In genomic region chr10:81563481-81563880, GRCm38 (mm10) we compare ENCODE assay signal across 9 mouse cellular contexts. TPM values are rescaled to one million over a fixed set of nuclear protein-coding genes. Genes with fewer than 3 reads are reported as not detected.
DNase-seq lines count a peak whose midpoint lies in the region; ATAC-seq and TF ChIP-seq lines count a peak whose summit lies in the region.
"Had no signal": no experiment of that assay in that cellular context is flagged by ENCODE, and none has a peak within 500 bp of the region (broad histone marks: within the 10 kb centered on the region; RNA-seq: fewer than 3 reads in every experiment).

No protein-coding gene starts in this region.

- H3K4me3 ChIP-seq in kidney, embryonic 14.5 days (ENCODE audit: low read length) = no peak overlapping the region; the same call in 1 of the 2 replicates
- H3K4me3 ChIP-seq in heart, embryonic 15.5 days = peak overlapping the region; percentile 41
- no peak overlapping the region for H3K4me3 ChIP-seq in liver, embryonic 16.5 days (ENCODE audit: low read depth, low read length)

- peak overlapping the region; percentile 31; the same call in 1 of the 2 replicates for H3K27ac ChIP-seq in kidney, embryonic 14.5 days (ENCODE audit: low read depth, low read length)
- peak overlapping the region; percentile 79 for H3K27ac ChIP-seq in heart, embryonic 15.5 days
- no peak overlapping the region for H3K27ac ChIP-seq in liver, embryonic 16.5 days (ENCODE audit: low read length)

- TF ChIP-seq CTCF in Patski (IDR thresholded peaks at IDR 0.05) = no peak

- H3K27me3 ChIP-seq in kidney, embryonic 14.5 days (ENCODE audit: control insufficient read depth, insufficient read depth, low read length) = no peaks in the 10 kb centered on the region
- no peaks in the 10 kb centered on the region for H3K27me3 ChIP-seq in Patski
- H3K27me3 ChIP-seq in heart, embryonic 15.5 days = no peaks in the 10 kb centered on the region
- H3K27me3 ChIP-seq in liver, embryonic 16.5 days (ENCODE audit: control insufficient read depth, insufficient read depth, low read depth, low read length) = no peaks in the 10 kb centered on the region

- DNase-seq in kidney, postnatal 10 days = no peak
- peak; percentile 27 for DNase-seq in Patski (ENCODE audit: low read depth, low spot score)
- no peak for DNase-seq in B cell, adult 2 months
- DNase-seq in cerebellum, adult 11-12 months = no peak
- no peak for DNase-seq in left cerebral cortex, adult 18-20 months (ENCODE audit: low spot score in 2 of 2)

- POLR2A ChIA-PET in Patski (lab: Charles Lee) = interaction anchor here (0.6 to 1.6 kb wide), 4 partner anchors 9 to 68 kb away, joined by 3 to 4 read pairs (median 3); partner anchors contain the start of gene Ncln

- CTCF ChIA-PET in Patski (lab: Charles Lee) = interaction anchor here (1.1 to 5.7 kb wide), 4 partner anchors 10 to 42 kb away, joined by 3 to 48 read pairs (median 5); partner anchors contain the start of genes BC025920 and Tle2

- no peaks in the 10 kb centered on the region for H3K9me3 ChIP-seq in kidney, embryonic 14.5 days (ENCODE audit: control insufficient read depth, low read length)
- H3K9me3 ChIP-seq in heart, embryonic 15.5 days (replicated peaks) = no peaks in the 10 kb centered on the region
- no peaks in the 10 kb centered on the region for H3K9me3 ChIP-seq in liver, embryonic 16.5 days (replicated peaks; ENCODE audit: control insufficient read depth, low read length)

- in situ Hi-C loops in Patski (cut with MboI; ENCODE audit: low pct_unique_long_range_greater_than_20kb) = no loop called here

- 37% methylated on average over 6 of the region's 6 CpGs for WGBS in kidney, embryonic 14.5 days
- 45% methylated on average over 6 of the region's 6 CpGs for WGBS in heart, embryonic 15.5 days
- 30% methylated on average over 6 of the region's 6 CpGs for WGBS in liver, embryonic 16.5 days (ENCODE audit: insufficient replicate concordance)

- H3K36me3 ChIP-seq in kidney, embryonic 14.5 days (ENCODE audit: control insufficient read depth, insufficient read depth, low read length) = peaks cover 41% of the 10 kb centered on the region
- peaks cover 40% of the 10 kb centered on the region for H3K36me3 ChIP-seq in heart, embryonic 15.5 days
- H3K36me3 ChIP-seq in liver, embryonic 16.5 days (ENCODE audit: control insufficient read depth, insufficient read depth) = peaks cover 10% of the 10 kb centered on the region

- peaks cover 50% of the 10 kb centered on the region for H3K4me1 ChIP-seq in kidney, embryonic 14.5 days (ENCODE audit: control insufficient read depth, insufficient read depth, low read length)
- H3K4me1 ChIP-seq in heart, embryonic 15.5 days (replicated peaks) = peaks cover 64% of the 10 kb centered on the region
- H3K4me1 ChIP-seq in liver, embryonic 16.5 days (ENCODE audit: control insufficient read depth, low read depth, low read length) = peaks cover 50% of the 10 kb centered on the region

- H3K4me2 ChIP-seq in kidney, embryonic 14.5 days (replicated peaks; ENCODE audit: low read depth, low read length) = peak overlapping the region; percentile 47
- peak overlapping the region; percentile 59 for H3K4me2 ChIP-seq in heart, embryonic 15.5 days
- H3K4me2 ChIP-seq in liver, embryonic 16.5 days (ENCODE audit: low read depth, low read length) = no peak overlapping the region

- no peak for ATAC-seq in kidney, embryonic 14.5 days (ENCODE audit: low FRiP score, low TSS enrichment)
- peak; percentile 48 for ATAC-seq in Patski
- no peak for ATAC-seq in heart, embryonic 15.5 days (replicated peaks; ENCODE audit: insufficient number of reproducible peaks, insufficient read depth, low FRiP score, low read depth)
- ATAC-seq in liver, embryonic 16.5 days (ENCODE audit: low read depth) = no peak

- H3K9ac ChIP-seq in kidney, embryonic 14.5 days (ENCODE audit: low read depth, low read length) = peak overlapping the region; percentile 20; the same call in 1 of the 2 replicates
- peak overlapping the region; percentile 58 for H3K9ac ChIP-seq in heart, embryonic 15.5 days
- H3K9ac ChIP-seq in liver, embryonic 16.5 days (ENCODE audit: low read depth, low read length) = peak overlapping the region; percentile 46; the same call in 1 of the 2 replicates

RNA-seq across cellular contexts. Expression of gene Aes, which starts 4.2 kb away (rescaled TPM):
- polyA plus RNA-seq in kidney, embryonic 14.5 days (2014; fragmentation: Nextera tagmentation; extraction: Ambion mirVana) = 408 and 609 TPM in 2 replicates
- polyA plus RNA-seq in Patski (2021) = 1,239 TPM
- polyA plus RNA-seq in heart, embryonic 15.5 days (2015; fragmentation: Nextera tagmentation; extraction: Ambion mirVana) = 650 and 761 TPM in 2 replicates
- polyA plus RNA-seq in liver, embryonic 16.5 days (2015; fragmentation: Nextera tagmentation; extraction: Ambion mirVana) = 131 and 141 TPM in 2 replicates
- total RNA-seq in left cerebral cortex, adult 18-20 months (2021) = 100 to 1,000 TPM; 700 to 737 TPM

RNA-seq across cellular contexts. Expression of gene Tle2, which starts 10.9 kb away (rescaled TPM):
- 29.3 and 30.4 TPM in 2 replicates for polyA plus RNA-seq in kidney, embryonic 14.5 days (2014; fragmentation: Nextera tagmentation; extraction: Ambion mirVana)
- 46.4 TPM for polyA plus RNA-seq in Patski (2021)
- 23.6 and 29.3 TPM in 2 replicates for polyA plus RNA-seq in heart, embryonic 15.5 days (2015; fragmentation: Nextera tagmentation; extraction: Ambion mirVana)
- polyA plus RNA-seq in liver, embryonic 16.5 days (2015; fragmentation: Nextera tagmentation; extraction: Ambion mirVana) = 1.8 and 2.7 TPM in 2 replicates
- total RNA-seq in left cerebral cortex, adult 18-20 months (2021) = 10 to 100 TPM; 41.3 to 42.4 TPM

RNA-seq across cellular contexts. Expression of gene Gna11, which starts 18.5 kb away (rescaled TPM):
- polyA plus RNA-seq in kidney, embryonic 14.5 days (2014; fragmentation: Nextera tagmentation; extraction: Ambion mirVana) = 77.7 and 89.2 TPM in 2 replicates
- 76.2 TPM for polyA plus RNA-seq in Patski (2021)
- polyA plus RNA-seq in heart, embryonic 15.5 days (2015; fragmentation: Nextera tagmentation; extraction: Ambion mirVana) = 52.1 and 64.1 TPM in 2 replicates
- 20.0 and 24.3 TPM in 2 replicates for polyA plus RNA-seq in liver, embryonic 16.5 days (2015; fragmentation: Nextera tagmentation; extraction: Ambion mirVana)
- total RNA-seq in left cerebral cortex, adult 18-20 months (2021) = 100 to 1,000 TPM; 105 to 114 TPM

RNA-seq across cellular contexts. Expression of gene Tle6, which starts 37.4 kb away (rescaled TPM):
- 12.6 and 15.5 TPM in 2 replicates for polyA plus RNA-seq in kidney, embryonic 14.5 days (2014; fragmentation: Nextera tagmentation; extraction: Ambion mirVana)
- 7.5 TPM for polyA plus RNA-seq in Patski (2021)
- 23.9 and 30.5 TPM in 2 replicates for polyA plus RNA-seq in heart, embryonic 15.5 days (2015; fragmentation: Nextera tagmentation; extraction: Ambion mirVana)
- 3.5 and 4.5 TPM in 2 replicates for polyA plus RNA-seq in liver, embryonic 16.5 days (2015; fragmentation: Nextera tagmentation; extraction: Ambion mirVana)
- 10 to 100 TPM; 11.4 to 11.8 TPM for total RNA-seq in left cerebral cortex, adult 18-20 months (2021)
- total RNA-seq: monocyte, adult 5-6 weeks had no signal

RNA-seq across cellular contexts. Expression of gene Gna15, which starts 39.5 kb away (rescaled TPM):
- 0.23 and 0.60 TPM in 2 replicates for polyA plus RNA-seq in kidney, embryonic 14.5 days (2014; fragmentation: Nextera tagmentation; extraction: Ambion mirVana)
- not detected for polyA plus RNA-seq in Patski (2021)
- 0.64 and 1.6 TPM in 2 replicates for polyA plus RNA-seq in heart, embryonic 15.5 days (2015; fragmentation: Nextera tagmentation; extraction: Ambion mirVana)
- 4.3 and 4.4 TPM in 2 replicates for polyA plus RNA-seq in liver, embryonic 16.5 days (2015; fragmentation: Nextera tagmentation; extraction: Ambion mirVana)
- 1 to 10 TPM; 2.6 to 3.5 TPM for total RNA-seq in left cerebral cortex, adult 18-20 months (2021)
